Mouse (Mus musculus) olfactory bulb, adult 2 months (tissue): ENCODE results near the gene Dnah5.

Experiments used
- CTCF ChIP-seq: fragments of 200-500 bp; IDR thresholded peaks from 2 replicates; pipeline ENCODE4 v1.5.1; 2012; ENCODE audit warnings: low read depth, mild to moderate bottlenecking, low read length, moderate library complexity; ENCODE audit not compliant: insufficient read depth
- POLR2A ChIP-seq: fragments of 200-500 bp; IDR thresholded peaks from 2 replicates; pipeline ENCODE4 v1.6.1; 2012; ENCODE audit warnings: mild to moderate bottlenecking, low read depth, low read length, moderate library complexity; ENCODE audit not compliant: insufficient read depth

DNA sequence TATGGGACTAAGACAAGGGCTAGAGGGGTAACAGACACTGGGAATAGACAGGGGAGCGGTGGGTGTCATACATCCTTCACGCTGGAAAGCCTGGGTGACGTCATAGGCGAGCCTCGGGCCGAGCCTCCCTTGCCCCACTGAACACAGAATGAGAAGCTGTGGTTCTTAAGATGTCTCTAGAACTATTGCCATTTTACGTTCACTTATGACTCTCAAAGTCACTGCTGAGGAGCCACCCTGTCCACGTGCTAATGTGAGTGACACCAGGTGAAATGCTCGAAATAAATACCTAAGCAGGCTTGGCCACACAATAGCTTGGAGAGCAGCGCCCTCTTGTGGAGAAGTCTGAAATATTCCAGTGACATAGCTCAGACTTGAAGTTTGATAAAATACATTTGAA, 21.7 kb upstream of the Dnah5 start:
- TF ChIP-seq CTCF (no peak), POLR2A (no peak)
